Mouse (Mus musculus): Measurements from ENCODE around the gene Relt.

DNA sequence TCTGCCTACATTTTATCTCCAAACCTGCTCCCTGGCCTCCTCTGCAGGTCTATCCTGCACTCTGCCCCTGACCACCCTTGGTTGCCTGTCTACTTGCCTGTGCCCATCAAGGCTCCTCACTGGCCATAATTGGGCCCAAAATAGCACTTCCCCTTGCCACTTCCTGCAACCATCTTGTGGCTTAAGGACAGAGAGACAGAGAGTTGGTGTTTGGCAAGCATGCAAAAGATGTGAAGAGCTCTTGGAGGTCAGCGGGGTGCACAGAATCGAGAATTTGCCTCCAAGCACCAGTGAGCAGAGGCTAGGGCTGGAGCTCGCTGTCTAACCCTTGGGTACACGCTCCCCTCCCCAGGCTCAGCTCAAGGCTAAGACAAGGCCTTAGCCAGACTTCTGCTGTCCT is 5.3 kb upstream of the Relt start:
- TF ChIP-seq POLR2A (IDR thresholded peaks at IDR 0.05; ENCODE audit: control insufficient read depth, extremely low read depth, insufficient read depth, low read length, poor library complexity) (no peak), CTCF (IDR thresholded peaks at IDR 0.05; ENCODE audit: borderline replicate concordance, control insufficient read depth, extremely low read depth, insufficient read depth, low read length, poor library complexity) (no peak)

All from thymus, adult 2 months (tissue).